Comparison of ENCODE assay signal across 8 mouse cellular contexts in genomic region chr5:64877235-64878026, GRCm38 (mm10). TPM values are rescaled to one million over a fixed set of nuclear protein-coding genes. Genes with fewer than 3 reads are reported as not detected.
A peak's percentile ranks its signal among the peaks of the same experiment; 100 is the strongest.
DNase-seq lines count a peak whose midpoint lies in the region; ATAC-seq and TF ChIP-seq lines count a peak whose summit lies in the region.

No protein-coding gene starts in this region.

- peaks cover 7% of the 10 kb centered on the region; the same call in 1 of the 2 replicates for H3K9me3 ChIP-seq in heart, embryonic 14.5 days (ENCODE audit: control insufficient read depth, low read length)
- H3K9me3 ChIP-seq in hindbrain, embryonic 13.5 days: no peaks in the 10 kb centered on the region

- H3K4me3 ChIP-seq in heart, embryonic 14.5 days (ENCODE audit: control insufficient read depth in 1 of 2, insufficient read depth in 1 of 2, low read depth in 1 of 2, low read length in 2 of 2): no peak overlapping the region
- no peak overlapping the region for H3K4me3 ChIP-seq in hindbrain, embryonic 13.5 days
- H3K4me3 ChIP-seq in myocyte: no peak overlapping the region

- no peaks in the 10 kb centered on the region for H3K79me2 ChIP-seq in myocyte (ENCODE audit: control insufficient read depth, insufficient read depth)

- H3ac ChIP-seq in myocyte (ENCODE audit: control insufficient read depth, insufficient read length): no peak overlapping the region

- TF ChIP-seq CTCF in brain, embryonic 14.5 days (IDR thresholded peaks at IDR 0.05; ENCODE audit: borderline replicate concordance, extremely low read depth, insufficient read depth, insufficient read length): peak; percentile 18; the same call in 1 of the 2 replicates

- H3K27ac ChIP-seq in heart, embryonic 14.5 days (replicated peaks in 1 of 2; ENCODE audit: control insufficient read depth in 1 of 2, insufficient read depth in 1 of 2, low read depth in 2 of 2, low read length in 2 of 2): peak overlapping the region; percentile 86 to 89
- H3K27ac ChIP-seq in hindbrain, embryonic 13.5 days: peak overlapping the region; percentile 86

- no peaks in the 10 kb centered on the region for H3K36me3 ChIP-seq in heart, embryonic 14.5 days (ENCODE audit: control insufficient read depth, insufficient read depth, low read length)
- no peaks in the 10 kb centered on the region for H3K36me3 ChIP-seq in hindbrain, embryonic 13.5 days
- H3K36me3 ChIP-seq in myocyte (ENCODE audit: control insufficient read depth, insufficient read depth): no peaks in the 10 kb centered on the region

- no peak for DNase-seq in heart, adult 9 months (ENCODE audit: low spot score in 2 of 2)
- peak; percentile 82 for DNase-seq in brain, embryonic 14.5 days (ENCODE audit: low read depth)
- DNase-seq in urinary bladder, adult 2 months (ENCODE audit: low spot score): no peak
- DNase-seq in MN1 (ENCODE audit: low spot score): no peak
- DNase-seq in adrenal gland, postnatal 10 days: no peak

- H3K9ac ChIP-seq in heart, embryonic 14.5 days (ENCODE audit: low read length): no peak overlapping the region
- H3K9ac ChIP-seq in hindbrain, embryonic 13.5 days: no peak overlapping the region

- no peak for ATAC-seq in heart, embryonic 14.5 days (ENCODE audit: insufficient number of reproducible peaks, insufficient read depth, low FRiP score, low read depth)
- peak; percentile 27; the same call in 1 of the 2 replicates for ATAC-seq in hindbrain, embryonic 13.5 days (ENCODE audit: low FRiP score)

- peaks cover 20 to 35% of the 10 kb centered on the region in 2 experiments for H3K4me1 ChIP-seq in heart, embryonic 14.5 days (ENCODE audit: control insufficient read depth in 2 of 2, insufficient read depth in 2 of 2, low read length in 2 of 2)
- H3K4me1 ChIP-seq in hindbrain, embryonic 13.5 days (replicated peaks): peaks cover 21% of the 10 kb centered on the region

- 46% methylated on average over 15 of the region's 15 CpGs for WGBS in heart, embryonic 14.5 days
- 20% methylated on average over 15 of the region's 15 CpGs for WGBS in hindbrain, embryonic 13.5 days

- no peak for TF ChIP-seq POLR2A in brain, embryonic 14.5 days (IDR thresholded peaks at IDR 0.05; ENCODE audit: borderline replicate concordance, extremely low read depth, insufficient read depth, insufficient read length, poor library complexity, severe bottlenecking)
- peak; percentile 19 for TF ChIP-seq POLR2A in myocyte (IDR thresholded peaks at IDR 0.05; ENCODE audit: insufficient read length, low read depth)

- H3K27me3 ChIP-seq in heart, embryonic 14.5 days (ENCODE audit: control insufficient read depth, insufficient read depth, low read length): no peaks in the 10 kb centered on the region
- H3K27me3 ChIP-seq in hindbrain, embryonic 13.5 days: no peaks in the 10 kb centered on the region
- H3K27me3 ChIP-seq in myocyte (ENCODE audit: control insufficient read depth, insufficient read depth, insufficient read length): no peaks in the 10 kb centered on the region

- peak overlapping the region; percentile 1; the same call in 1 of the 2 replicates for H3K4me2 ChIP-seq in heart, embryonic 14.5 days (ENCODE audit: low read length)
- H3K4me2 ChIP-seq in hindbrain, embryonic 13.5 days: 0 out of 2 replicates have a peak overlapping the region, but pooled peaks have one; percentile 4
- H3K4me2 ChIP-seq in myocyte (ENCODE audit: low read depth): peak overlapping the region; percentile 74

TF ChIP-seq in myocyte, 11 proteins besides CTCF, POLR2A, EP300 and RAD21:
- peak; percentile 90 for TF ChIP-seq USF1 (IDR thresholded peaks at IDR 0.05; ENCODE audit: low read depth)
- no peak for TF ChIP-seq CEBPB (IDR thresholded peaks at IDR 0.05; ENCODE audit: insufficient read depth, poor library complexity, severe bottlenecking)
TF ChIP-seq in myocyte: peak in this region for 1.

RNA-seq across cellular contexts. Expression of gene Tlr1, which starts 55.9 kb away (rescaled TPM):
- 0.58 and 0.93 TPM in 2 replicates for polyA plus RNA-seq in heart, embryonic 14.5 days (2014; fragmentation: Nextera tagmentation; extraction: Ambion mirVana)
- polyA plus RNA-seq in brain, embryonic 14.5 days (2012; rRNA removed): 0.42 and 0.75 TPM in 2 replicates
- 0.36 and 0.39 TPM in 2 replicates for polyA plus RNA-seq in hindbrain, embryonic 13.5 days (2015; fragmentation: Nextera tagmentation; extraction: Ambion mirVana)
- polyA plus RNA-seq in myocyte (2012; fragmentation: generic; extraction: Trizol): 0.02 TPM
- polyA plus RNA-seq in urinary bladder, adult 2 months (2012; rRNA removed): 3.0 and 3.1 TPM in 2 replicates
- total RNA-seq in adrenal gland, postnatal 10 days (2021): 1 to 10 TPM; 1.2 to 1.6 TPM

Comparison
In these comparisons a context has a peak if more than half of its experiments do, and no peak if none do; other contexts are left out.
1. H3K4me2 ChIP-seq: peak in every context shown above with its lines; median percentile 74 in myocyte; 4 in hindbrain, embryonic 13.5 days; 1 in heart, embryonic 14.5 days.